Mouse (Mus musculus): ENCODE measurements around the gene Zfp648. TPM values are rescaled to one million over a fixed set of nuclear protein-coding genes. Genes with fewer than 3 reads are reported as not detected.

Gene Zfp648
- polyA plus RNA-seq, 1 experiment = not detected

- no peaks in the 10 kb centered on the region for H3K27me3 ChIP-seq (ENCODE audit: control insufficient read depth, insufficient read depth, low read length)
- TF ChIP-seq CTCF (IDR thresholded peaks at IDR 0.05; ENCODE audit: borderline replicate concordance, insufficient read depth, low read depth, low read length) = peak; percentile 40; the same call in 1 of the 2 replicates
- TF ChIP-seq POLR2A (IDR thresholded peaks at IDR 0.05; ENCODE audit: borderline replicate concordance, insufficient read depth, low read length) = no peak
- H3K4me3 ChIP-seq (replicated peaks; ENCODE audit: insufficient read depth, low read depth, low read length) = no peak overlapping the region
- WGBS = 15% methylated on average over 14 of the region's 18 CpGs
- no peak overlapping the region for H3K27ac ChIP-seq (ENCODE audit: insufficient read depth, low read length)
- no peaks in the 10 kb centered on the region for H3K4me1 ChIP-seq (ENCODE audit: control insufficient read depth, insufficient read depth, low read length)
- peak; percentile 37 to 49 for DNase-seq
Observed at GRCm38 (mm10) chr1:154189842-154190530, 11.0 kb upstream of the Zfp648 start.

GRCm38 (mm10) chr1:154198896-154199295, 2.1 kb upstream of the Zfp648 start:
- no peak for DNase-seq
- Histone ChIP-seq H3K27ac (ENCODE audit: insufficient read depth, low read length) (no peak overlapping the region), H3K27me3 (ENCODE audit: control insufficient read depth, insufficient read depth, low read length) (no peaks in the 10 kb centered on the region), H3K4me1 (ENCODE audit: control insufficient read depth, insufficient read depth, low read length) (peaks cover 5% of the 10 kb centered on the region; the same call in 1 of the 2 replicates), H3K4me3 (replicated peaks; ENCODE audit: insufficient read depth, low read depth, low read length) (no peak overlapping the region)
- WGBS = 87% methylated on average over 10 of the region's 10 CpGs
- TF ChIP-seq POLR2A (IDR thresholded peaks at IDR 0.05; ENCODE audit: borderline replicate concordance, insufficient read depth, low read length) = no peak
- TF ChIP-seq CTCF (IDR thresholded peaks at IDR 0.05; ENCODE audit: borderline replicate concordance, insufficient read depth, low read depth, low read length) = no peak

- 42% methylated on average over 8 of the region's 8 CpGs for WGBS
- Histone ChIP-seq H3K27me3 (ENCODE audit: control insufficient read depth, insufficient read depth, low read length) (no peaks in the 10 kb centered on the region), H3K4me1 (ENCODE audit: control insufficient read depth, insufficient read depth, low read length) (peaks cover 5% of the 10 kb centered on the region; the same call in 1 of the 2 replicates), H3K27ac (ENCODE audit: insufficient read depth, low read length) (no peak overlapping the region), H3K4me3 (replicated peaks; ENCODE audit: insufficient read depth, low read depth, low read length) (no peak overlapping the region)
- peak; percentile 32 to 51 for DNase-seq
- TF ChIP-seq CTCF (IDR thresholded peaks at IDR 0.05; ENCODE audit: borderline replicate concordance, insufficient read depth, low read depth, low read length) = no peak
- no peak for TF ChIP-seq POLR2A (IDR thresholded peaks at IDR 0.05; ENCODE audit: borderline replicate concordance, insufficient read depth, low read length)
Observed at GRCm38 (mm10) chr1:154202580-154202979, 1.6 kb downstream of the Zfp648 start.

GRCm38 (mm10) chr1:154203386-154203785, 2.4 kb downstream of the Zfp648 start:
- Histone ChIP-seq H3K4me3 (replicated peaks; ENCODE audit: insufficient read depth, low read depth, low read length) (no peak overlapping the region), H3K27me3 (ENCODE audit: control insufficient read depth, insufficient read depth, low read length) (no peaks in the 10 kb centered on the region), H3K4me1 (ENCODE audit: control insufficient read depth, insufficient read depth, low read length) (peaks cover 5% of the 10 kb centered on the region; the same call in 1 of the 2 replicates), H3K27ac (ENCODE audit: insufficient read depth, low read length) (no peak overlapping the region)
- DNase-seq = no peak
- 84% methylated on average over 5 of the region's 5 CpGs for WGBS
- TF ChIP-seq POLR2A (IDR thresholded peaks at IDR 0.05; ENCODE audit: borderline replicate concordance, insufficient read depth, low read length) = no peak

- Histone ChIP-seq H3K4me1 (ENCODE audit: control insufficient read depth, insufficient read depth, low read length) (peaks cover 5% of the 10 kb centered on the region; the same call in 1 of the 2 replicates), H3K27ac (ENCODE audit: insufficient read depth, low read length) (no peak overlapping the region), H3K4me3 (replicated peaks; ENCODE audit: insufficient read depth, low read depth, low read length) (peak overlapping the region; percentile 29), H3K27me3 (ENCODE audit: control insufficient read depth, insufficient read depth, low read length) (no peaks in the 10 kb centered on the region)
- DNase-seq = peak; percentile 26 to 39
- WGBS = 12% methylated on average over 66 of the region's 66 CpGs
- TF ChIP-seq CTCF (IDR thresholded peaks at IDR 0.05; ENCODE audit: borderline replicate concordance, insufficient read depth, low read depth, low read length) (no peak), POLR2A (IDR thresholded peaks at IDR 0.05; ENCODE audit: borderline replicate concordance, insufficient read depth, low read length) (no peak)
Observed at GRCm38 (mm10) chr1:154204652-154205573, 3.9 kb downstream of the Zfp648 start.

GRCm38 (mm10) chr1:154219991-154220390, 19.0 kb downstream of the Zfp648 start:
- no peak for DNase-seq
- Histone ChIP-seq H3K4me3 (replicated peaks; ENCODE audit: insufficient read depth, low read depth, low read length) (no peak overlapping the region), H3K27me3 (ENCODE audit: control insufficient read depth, insufficient read depth, low read length) (no peaks in the 10 kb centered on the region), H3K27ac (ENCODE audit: insufficient read depth, low read length) (no peak overlapping the region), H3K4me1 (ENCODE audit: control insufficient read depth, insufficient read depth, low read length) (no peaks in the 10 kb centered on the region)
- WGBS = 80% methylated on average over 2 of the region's 2 CpGs
- TF ChIP-seq CTCF (IDR thresholded peaks at IDR 0.05; ENCODE audit: borderline replicate concordance, insufficient read depth, low read depth, low read length) (no peak), POLR2A (IDR thresholded peaks at IDR 0.05; ENCODE audit: borderline replicate concordance, insufficient read depth, low read length) (no peak)

- no peak overlapping the region for H3K27ac ChIP-seq (ENCODE audit: insufficient read depth, low read length)
- WGBS = 96% methylated on average over 3 of the region's 3 CpGs
- no peak for TF ChIP-seq CTCF (IDR thresholded peaks at IDR 0.05; ENCODE audit: borderline replicate concordance, insufficient read depth, low read depth, low read length)
- TF ChIP-seq POLR2A (IDR thresholded peaks at IDR 0.05; ENCODE audit: borderline replicate concordance, insufficient read depth, low read length) = no peak
- no peaks in the 10 kb centered on the region for H3K27me3 ChIP-seq (ENCODE audit: control insufficient read depth, insufficient read depth, low read length)
- H3K4me3 ChIP-seq (replicated peaks; ENCODE audit: insufficient read depth, low read depth, low read length) = no peak overlapping the region
- no peak for DNase-seq
- no peaks in the 10 kb centered on the region for H3K4me1 ChIP-seq (ENCODE audit: control insufficient read depth, insufficient read depth, low read length)
Observed at GRCm38 (mm10) chr1:154220566-154220965, 19.6 kb downstream of the Zfp648 start.
